Mouse (Mus musculus): ENCODE measurements around the gene Cdk7. TPM values are rescaled to one million over a fixed set of nuclear protein-coding genes. Genes with fewer than 3 reads are reported as not detected.
A peak's percentile ranks its signal among the peaks of the same experiment; 100 is the strongest.

Cdk7 gene
- total RNA-seq (2014; rRNA removed): 38.0 and 48.2 TPM in 2 replicates
- 36.5 and 40.9 TPM in 2 replicates for polyA plus RNA-seq (2015; fragmentation: Nextera tagmentation; extraction: Ambion mirVana)

DNA sequence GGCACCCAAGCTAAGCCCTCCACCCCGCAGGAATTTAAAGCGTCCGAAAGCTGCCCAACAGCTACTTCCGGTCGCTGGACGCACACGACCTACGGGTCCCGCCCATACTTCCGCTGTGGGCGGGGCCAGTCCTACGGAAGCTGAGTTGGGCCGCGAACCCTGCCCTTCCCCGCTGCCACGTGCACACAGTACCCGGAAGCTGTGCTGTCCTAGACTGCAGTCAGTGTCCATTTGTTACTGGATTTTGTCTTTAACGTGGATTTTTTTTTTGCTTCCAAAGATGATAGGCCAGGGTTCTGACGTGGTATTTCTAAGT, at the start of gene Cdk7:
TSS of gene Cdk7 (minus strand) at position 79 of the 316 bp plus-strand sequence.
- peak within 1 kb of the TSS; percentile 77 for H3K4me3 ChIP-seq (ENCODE audit: low read depth, low read length)
- WGBS: under 1% methylated on average over 19 of the region's 19 CpGs
- peak within 1 kb of the TSS; percentile 90 for H3K9ac ChIP-seq
- peak within 1 kb of the TSS; percentile 94 for H3K27ac ChIP-seq (ENCODE audit: low read depth, low read length)
- H3K27me3 ChIP-seq (ENCODE audit: insufficient read depth, low read length): no peaks in the 10 kb centered on the region
- TF ChIP-seq CTCF (IDR thresholded peaks at IDR 0.05; ENCODE audit: low read depth): no peak
- ATAC-seq: peak; percentile 100
- H3K4me2 ChIP-seq (ENCODE audit: low read depth): peak within 1 kb of the TSS; percentile 76
- no peaks in the 10 kb centered on the region for H3K9me3 ChIP-seq (ENCODE audit: low read length)
- peaks cover 6% of the 10 kb centered on the region; the same call in 1 of the 2 replicates for H3K4me1 ChIP-seq (ENCODE audit: insufficient read depth)
- peaks cover 11% of the 10 kb centered on the region; the same call in 1 of the 2 replicates for H3K36me3 ChIP-seq (ENCODE audit: insufficient read depth)
- peak; percentile 96 for DNase-seq

DNA sequence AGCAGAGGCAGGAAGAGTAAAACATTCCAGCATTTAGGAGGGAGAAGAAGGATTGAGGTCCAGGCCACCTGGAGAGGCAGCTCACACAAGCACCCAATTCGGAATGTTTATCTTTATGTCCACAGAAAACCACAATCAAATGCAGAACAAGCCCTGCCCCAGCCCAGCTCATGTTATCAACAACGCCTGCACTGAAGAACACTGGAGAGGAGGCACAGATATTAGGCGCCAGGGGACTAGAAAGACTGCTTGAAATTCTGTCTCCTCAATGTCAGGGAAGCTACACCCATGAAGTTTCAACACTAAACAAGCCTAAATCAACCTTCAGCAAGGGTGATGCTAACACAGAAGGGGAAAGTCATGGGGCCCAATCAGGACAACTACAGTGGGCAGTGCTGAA, 46.8 kb upstream of the Cdk7 start:
- H3K4me2 ChIP-seq (ENCODE audit: low read depth): no peak overlapping the region
- no peak overlapping the region for H3K4me3 ChIP-seq (ENCODE audit: low read depth, low read length)
- no peak overlapping the region for H3K9ac ChIP-seq
- DNase-seq: no peak
- H3K36me3 ChIP-seq (ENCODE audit: insufficient read depth): no peaks in the 10 kb centered on the region
- 0 out of 2 replicates have a peak, but pooled peaks cover 3% of the 10 kb centered on the region for H3K4me1 ChIP-seq (ENCODE audit: insufficient read depth)
- 83% methylated on average over 3 of the region's 3 CpGs for WGBS
- ATAC-seq: no peak
- H3K27ac ChIP-seq (ENCODE audit: low read depth, low read length): no peak overlapping the region
- no peaks in the 10 kb centered on the region for H3K9me3 ChIP-seq (ENCODE audit: low read length)
- no peaks in the 10 kb centered on the region for H3K27me3 ChIP-seq (ENCODE audit: insufficient read depth, low read length)
- TF ChIP-seq CTCF (IDR thresholded peaks at IDR 0.05; ENCODE audit: low read depth): no peak

DNA sequence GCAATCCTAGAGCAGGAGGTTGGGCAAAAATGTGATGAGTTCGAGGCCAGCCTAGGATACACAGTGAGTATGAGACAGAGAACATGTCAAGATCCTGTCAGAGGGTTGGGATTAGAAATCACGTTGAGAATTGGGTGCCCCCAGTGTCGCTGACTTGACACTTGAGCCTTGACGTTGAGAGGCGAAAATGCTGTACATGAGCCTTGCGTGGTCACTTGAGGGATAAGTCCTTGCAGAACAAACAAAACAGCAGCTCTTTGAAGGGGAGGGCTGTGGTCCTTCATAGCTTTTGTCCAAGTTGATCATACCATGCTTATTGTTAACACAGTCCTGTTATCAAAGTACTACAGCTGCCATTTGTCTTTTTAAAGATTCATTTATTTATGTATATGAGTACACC, 46.0 kb upstream of the Cdk7 start:
- Histone ChIP-seq H3K27ac (ENCODE audit: low read depth, low read length) (no peak overlapping the region), H3K36me3 (ENCODE audit: insufficient read depth) (no peaks in the 10 kb centered on the region), H3K9me3 (ENCODE audit: low read length) (no peaks in the 10 kb centered on the region), H3K27me3 (ENCODE audit: insufficient read depth, low read length) (no peaks in the 10 kb centered on the region), H3K4me3 (ENCODE audit: low read depth, low read length) (no peak overlapping the region), H3K4me1 (ENCODE audit: insufficient read depth) (0 out of 2 replicates have a peak, but pooled peaks cover 3% of the 10 kb centered on the region), H3K9ac (no peak overlapping the region), H3K4me2 (ENCODE audit: low read depth) (peak overlapping the region; percentile 81; the same call in 1 of the 2 replicates)
- ATAC-seq (no peak), DNase-seq (no peak)
- no peak for TF ChIP-seq CTCF (IDR thresholded peaks at IDR 0.05; ENCODE audit: low read depth)
- WGBS: 67% methylated on average over 6 of the region's 6 CpGs

DNA sequence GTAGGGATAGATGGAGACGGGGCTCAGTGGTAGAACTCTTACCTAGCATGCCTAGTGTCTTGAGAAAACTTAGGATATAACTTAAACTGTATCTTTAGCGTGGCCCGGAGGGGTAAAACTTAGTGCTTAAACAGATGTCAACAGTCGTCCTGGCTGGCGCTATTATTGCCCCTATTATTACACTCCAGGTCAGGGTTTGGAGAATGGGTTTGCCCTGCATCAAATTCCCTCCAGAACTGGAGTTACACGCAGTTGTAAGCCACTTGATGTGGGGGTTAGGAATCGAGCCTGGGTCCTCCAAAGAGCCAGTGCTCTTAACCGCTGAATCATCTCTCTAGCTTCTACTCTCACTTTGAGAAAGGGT, 45.3 kb upstream of the Cdk7 start:
- Histone ChIP-seq H3K4me2 (ENCODE audit: low read depth) (peak overlapping the region; percentile 81), H3K4me3 (ENCODE audit: low read depth, low read length) (peak overlapping the region; percentile 60), H3K9ac (peak overlapping the region; percentile 26), H3K27me3 (ENCODE audit: insufficient read depth, low read length) (no peaks in the 10 kb centered on the region), H3K36me3 (ENCODE audit: insufficient read depth) (no peaks in the 10 kb centered on the region), H3K9me3 (ENCODE audit: low read length) (no peaks in the 10 kb centered on the region), H3K27ac (ENCODE audit: low read depth, low read length) (peak overlapping the region; percentile 1; the same call in 1 of the 2 replicates), H3K4me1 (ENCODE audit: insufficient read depth) (0 out of 2 replicates have a peak, but pooled peaks cover 3% of the 10 kb centered on the region)
- WGBS: 12% methylated on average over 8 of the region's 8 CpGs
- ATAC-seq (no peak), DNase-seq (no peak)
- no peak for TF ChIP-seq CTCF (IDR thresholded peaks at IDR 0.05; ENCODE audit: low read depth)

DNA sequence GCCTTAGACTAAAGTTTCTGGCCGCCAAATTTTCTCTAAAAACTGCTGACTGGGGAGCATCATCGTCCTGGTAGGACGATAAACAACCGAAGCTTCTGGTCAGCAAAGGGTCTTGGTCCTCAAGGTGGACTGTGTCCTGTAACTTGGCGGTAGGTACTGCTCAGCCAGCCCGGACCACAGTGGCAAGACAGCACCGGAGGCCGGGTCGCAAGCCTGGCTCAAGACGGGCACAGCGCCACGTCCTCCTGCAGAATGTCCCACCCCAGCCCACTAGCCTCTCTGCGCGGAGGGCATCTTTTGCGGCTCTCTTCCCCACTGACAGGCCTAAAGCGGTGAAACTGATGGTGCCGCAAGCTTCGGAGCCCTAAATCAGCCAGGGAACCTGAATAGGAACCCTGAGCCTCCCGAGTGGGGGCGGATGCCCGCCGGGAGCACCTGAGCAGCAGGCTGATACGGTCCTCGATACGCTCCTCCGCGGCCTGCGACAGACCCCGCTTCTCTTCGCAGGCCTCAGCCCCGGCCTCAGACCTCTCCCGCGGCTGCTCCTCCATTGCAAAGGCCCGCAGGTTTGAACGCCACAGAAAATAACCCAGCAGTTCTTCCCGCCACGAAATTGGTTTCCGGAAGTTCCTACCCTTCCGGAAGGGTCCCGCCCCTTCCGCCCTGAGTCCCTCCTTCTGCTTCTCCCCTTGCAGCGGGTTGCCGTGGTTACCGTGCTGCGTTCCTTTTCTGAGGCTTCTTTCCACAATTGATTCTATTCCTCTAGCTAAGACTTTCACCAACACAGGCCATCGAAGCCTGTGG, 44.7 kb upstream of the Cdk7 start, which contains the start of gene Cenph:
TSS of gene Cenph (minus strand) at position 648 of the 804 bp plus-strand sequence.
- ATAC-seq (peak; percentile 100), DNase-seq (peak; percentile 88)
- Histone ChIP-seq H3K27ac (ENCODE audit: low read depth, low read length) (peak within 1 kb of the TSS; percentile 1; the same call in 1 of the 2 replicates), H3K27me3 (ENCODE audit: insufficient read depth, low read length) (no peaks in the 10 kb centered on the region), H3K4me3 (ENCODE audit: low read depth, low read length) (peak within 1 kb of the TSS; percentile 60), H3K9me3 (ENCODE audit: low read length) (no peaks in the 10 kb centered on the region), H3K4me2 (ENCODE audit: low read depth) (peak within 1 kb of the TSS; percentile 81), H3K36me3 (ENCODE audit: insufficient read depth) (no peaks in the 10 kb centered on the region), H3K4me1 (ENCODE audit: insufficient read depth) (0 out of 2 replicates have a peak, but pooled peaks cover 3% of the 10 kb centered on the region), H3K9ac (peak within 1 kb of the TSS; percentile 26)
- under 1% methylated on average over 46 of the region's 46 CpGs for WGBS
- no peak for TF ChIP-seq CTCF (IDR thresholded peaks at IDR 0.05; ENCODE audit: low read depth)

DNA sequence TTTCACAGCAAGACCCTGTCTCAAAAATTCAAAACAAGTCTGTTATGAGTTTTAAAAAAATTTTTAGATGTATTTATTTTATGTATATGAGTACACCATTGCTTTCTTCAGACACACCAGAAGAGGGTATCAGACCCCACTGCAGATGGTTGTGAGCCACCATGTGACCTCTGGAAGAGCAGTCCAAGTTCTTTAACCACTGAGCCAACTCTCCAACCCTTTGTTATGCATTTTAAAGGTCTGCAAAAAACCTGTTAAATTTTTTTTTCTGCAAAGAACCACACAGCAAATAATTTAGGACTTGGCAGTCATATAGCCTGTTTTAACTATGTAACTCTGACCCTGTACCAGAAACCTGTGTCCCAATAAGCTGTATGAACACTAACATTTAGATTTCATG, 44.0 kb upstream of the Cdk7 start:
- H3K27me3 ChIP-seq (ENCODE audit: insufficient read depth, low read length): no peaks in the 10 kb centered on the region
- no peaks in the 10 kb centered on the region for H3K9me3 ChIP-seq (ENCODE audit: low read length)
- peak overlapping the region; percentile 81; the same call in 1 of the 2 replicates for H3K4me2 ChIP-seq (ENCODE audit: low read depth)
- H3K9ac ChIP-seq: no peak overlapping the region
- DNase-seq (no peak), ATAC-seq (no peak)
- no peak overlapping the region for H3K4me3 ChIP-seq (ENCODE audit: low read depth, low read length)
- H3K36me3 ChIP-seq (ENCODE audit: insufficient read depth): no peaks in the 10 kb centered on the region
- TF ChIP-seq CTCF (IDR thresholded peaks at IDR 0.05; ENCODE audit: low read depth): no peak
- H3K27ac ChIP-seq (ENCODE audit: low read depth, low read length): no peak overlapping the region
- 0 out of 2 replicates have a peak, but pooled peaks cover 3% of the 10 kb centered on the region for H3K4me1 ChIP-seq (ENCODE audit: insufficient read depth)

DNA sequence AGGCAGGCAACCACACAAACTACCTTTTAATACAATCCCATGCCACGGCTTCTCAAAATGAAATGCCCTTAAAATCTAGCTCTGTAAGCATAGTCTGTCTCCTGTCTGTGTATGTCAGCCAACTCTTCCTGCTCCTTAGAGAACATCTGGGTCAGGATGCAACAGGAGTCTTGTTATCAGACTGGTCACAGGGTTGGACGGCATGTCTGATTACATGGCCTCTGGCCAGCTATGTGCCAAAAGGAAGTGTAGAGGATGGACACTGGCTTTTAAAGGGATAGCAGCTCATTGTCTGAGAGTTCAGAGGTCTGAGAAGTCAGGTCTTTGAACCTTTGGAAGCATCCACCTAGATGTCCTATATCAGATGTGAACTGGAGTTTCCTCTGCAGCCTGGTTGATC, 24.6 kb upstream of the Cdk7 start:
- no peak for DNase-seq
- H3K4me2 ChIP-seq (ENCODE audit: low read depth): no peak overlapping the region
- H3K27me3 ChIP-seq (ENCODE audit: insufficient read depth, low read length): no peaks in the 10 kb centered on the region
- no peak for ATAC-seq
- no peak overlapping the region for H3K9ac ChIP-seq
- no peak overlapping the region for H3K27ac ChIP-seq (ENCODE audit: low read depth, low read length)
- no peak overlapping the region for H3K4me3 ChIP-seq (ENCODE audit: low read depth, low read length)
- H3K4me1 ChIP-seq (ENCODE audit: insufficient read depth): no peaks in the 10 kb centered on the region
- H3K36me3 ChIP-seq (ENCODE audit: insufficient read depth): no peaks in the 10 kb centered on the region
- TF ChIP-seq CTCF (IDR thresholded peaks at IDR 0.05; ENCODE audit: low read depth): no peak
- H3K9me3 ChIP-seq (ENCODE audit: low read length): no peaks in the 10 kb centered on the region
- WGBS: 91% methylated on average over 2 of the region's 2 CpGs
